ENCODE assay signal across 8 mouse cellular contexts in the genomic region with DNA sequence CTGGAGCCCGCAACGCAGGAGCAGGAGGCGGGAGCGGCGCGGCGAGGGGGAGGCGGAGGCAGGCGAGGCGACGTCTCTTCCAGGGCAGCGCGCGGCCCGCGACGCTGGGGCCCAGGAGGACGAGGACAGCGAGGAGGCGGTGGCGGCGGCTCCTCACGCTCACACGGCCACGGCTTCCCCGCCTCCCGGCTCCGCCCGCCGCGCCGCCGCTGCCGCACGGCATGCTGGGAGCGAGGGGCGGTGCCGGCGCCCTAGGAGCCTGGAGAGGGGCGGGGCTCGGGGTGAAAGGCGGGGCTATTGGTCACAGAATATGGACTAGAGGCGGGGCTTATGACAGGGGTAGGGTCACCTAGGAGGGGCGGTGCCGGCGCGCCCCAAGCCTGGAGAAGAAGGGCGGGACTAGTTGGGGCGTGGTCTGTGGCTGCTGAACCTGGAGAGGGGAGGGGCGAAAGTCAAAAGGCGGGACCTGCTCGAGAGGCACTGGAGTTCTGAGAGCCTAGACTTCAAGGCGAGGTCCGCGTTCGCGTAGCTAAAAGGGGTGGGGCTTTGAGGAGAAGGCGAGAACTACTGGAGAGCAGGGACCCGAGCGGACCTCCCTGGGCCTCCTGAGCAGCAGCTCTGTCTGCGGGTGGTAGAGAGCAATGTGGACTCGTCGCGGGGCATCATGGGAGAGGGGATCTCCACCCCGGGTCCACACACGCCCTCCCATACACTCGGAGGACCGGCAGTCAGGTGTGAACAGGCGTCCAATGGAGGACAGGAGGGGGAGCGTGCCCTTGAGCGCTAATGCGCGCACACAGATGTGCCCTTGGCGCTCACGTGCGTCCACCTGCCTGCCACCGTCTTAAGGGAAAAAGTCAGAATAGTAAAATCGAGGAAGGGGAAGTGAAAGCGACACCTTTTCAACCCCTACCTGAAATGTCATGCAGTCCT. TPM values are rescaled to one million over a fixed set of nuclear protein-coding genes. Genes with fewer than 3 reads are reported as not detected.
DNase-seq lines count a peak whose midpoint lies in the region; ATAC-seq and TF ChIP-seq lines count a peak whose summit lies in the region.

A gene (minus strand): TSS at position 218 of the 933 bp plus-strand sequence.

- no peak for TF ChIP-seq CTCF in Patski (IDR thresholded peaks at IDR 0.05)

- 1% methylated on average over 67 of the region's 79 CpGs for WGBS in hindbrain, embryonic 13.5 days

- H3K4me3 ChIP-seq in hindbrain, embryonic 13.5 days = peak within 1 kb of the TSS; percentile 99

- H3K9ac ChIP-seq in hindbrain, embryonic 13.5 days = peak within 1 kb of the TSS; percentile 98

- DNase-seq in Patski (ENCODE audit: low read depth, low spot score) = peak; percentile 82
- DNase-seq in cerebellum, postnatal 14 days = peak; percentile 97 to 98
- DNase-seq in frontal cortex, postnatal 14 days (ENCODE audit: low spot score in 2 of 2) = peak; percentile 95 to 96
- peak; percentile 85 to 94 for DNase-seq in layer of hippocampus, postnatal 25 days (ENCODE audit: extremely low spot score in 1 of 2, low spot score in 1 of 2)
- DNase-seq in lung, postnatal 25 days (ENCODE audit: low spot score) = peak; percentile 99
- peak; percentile 99 for DNase-seq in retina, embryonic 14.5 days (ENCODE audit: low spot score)
- peak; percentile 100 for DNase-seq in thymus, postnatal 4 days

- in situ Hi-C loops in Patski (cut with MboI; ENCODE audit: low pct_unique_long_range_greater_than_20kb) = no loop called here

- peak within 1 kb of the TSS; percentile 79 for H3K4me2 ChIP-seq in hindbrain, embryonic 13.5 days

- no peaks in the 10 kb centered on the region for H3K27me3 ChIP-seq in Patski
- H3K27me3 ChIP-seq in hindbrain, embryonic 13.5 days = no peaks in the 10 kb centered on the region

- H3K4me1 ChIP-seq in hindbrain, embryonic 13.5 days (replicated peaks) = peaks cover 26% of the 10 kb centered on the region

- POLR2A ChIA-PET in Patski (lab: Charles Lee) = interaction anchor here (0.9 kb wide), 2 partner anchors 14 to 33 kb away, joined by 3 to 4 read pairs; no protein-coding TSS in a partner anchor

- no peaks in the 10 kb centered on the region for H3K9me3 ChIP-seq in hindbrain, embryonic 13.5 days

- H3K36me3 ChIP-seq in hindbrain, embryonic 13.5 days = no peaks in the 10 kb centered on the region

- CTCF ChIA-PET in Patski (lab: Charles Lee) = no interaction called here

- peak within 1 kb of the TSS; percentile 96 for H3K27ac ChIP-seq in hindbrain, embryonic 13.5 days

- ATAC-seq in Patski = peak; percentile 92
- peak; percentile 93 for ATAC-seq in hindbrain, embryonic 13.5 days (ENCODE audit: low FRiP score)

RNA-seq across cellular contexts. Expression of the gene that starts here (rescaled TPM):
- polyA plus RNA-seq in Patski (2021) = 30.6 TPM
- 20.7 and 21.5 TPM in 2 replicates for polyA plus RNA-seq in hindbrain, embryonic 13.5 days (2015; fragmentation: Nextera tagmentation; extraction: Ambion mirVana)
- 10 to 100 TPM; 60.3 to 82.2 TPM for total RNA-seq in layer of hippocampus, postnatal 25 days (2021)

Comparison
In these comparisons a context has a peak if more than half of its experiments do, and no peak if none do; other contexts are left out.
1. Peak in every context shown above with its lines: DNase-seq, ATAC-seq, H3K4me3 ChIP-seq and H3K27ac ChIP-seq.